Mouse (Mus musculus): Measurements from ENCODE around the gene Setd5.

DNA sequence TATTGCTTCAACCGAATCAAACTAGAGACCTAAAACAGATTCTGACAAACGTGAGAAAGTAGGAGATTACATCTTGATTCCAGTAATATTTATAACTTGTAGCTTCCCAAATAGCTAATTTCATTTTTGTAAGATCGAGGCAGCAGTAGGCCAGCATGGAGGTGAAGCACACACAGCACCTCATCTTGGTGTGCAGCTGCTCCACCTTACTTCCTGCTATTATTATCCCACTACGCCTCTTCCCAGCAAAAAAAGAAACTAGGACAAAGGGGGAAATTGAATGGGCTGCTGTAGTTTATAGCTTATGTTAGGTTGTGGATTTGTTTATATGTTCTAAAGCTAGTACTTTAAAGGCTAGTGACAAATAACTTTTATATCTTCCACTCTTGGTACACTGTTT, 7.4 kb downstream of the Setd5 start:
- no peak for TF ChIP-seq CTCF (IDR thresholded peaks at IDR 0.05; ENCODE audit: extremely low read depth, insufficient read length, insufficient replicate concordance, low read depth, low read length)
- no peak for TF ChIP-seq POLR2A (IDR thresholded peaks at IDR 0.05; ENCODE audit: low read depth, low read length)

Data from small intestine, adult 2 months (tissue).